Mouse (Mus musculus) cerebellum, adult 8-10 months (tissue): ENCODE results near the gene Gm2163.
"Not testable (repeated sequence)": the region's sequence is repeated elsewhere in the genome, so short reads cannot be mapped to it uniquely, and the experiment has no call there.

Experiments used
- DNase-seq: peaks from one replicate; pipeline ENCODE4 v3.0.0; 2022

Gene Gm2163

DNA sequence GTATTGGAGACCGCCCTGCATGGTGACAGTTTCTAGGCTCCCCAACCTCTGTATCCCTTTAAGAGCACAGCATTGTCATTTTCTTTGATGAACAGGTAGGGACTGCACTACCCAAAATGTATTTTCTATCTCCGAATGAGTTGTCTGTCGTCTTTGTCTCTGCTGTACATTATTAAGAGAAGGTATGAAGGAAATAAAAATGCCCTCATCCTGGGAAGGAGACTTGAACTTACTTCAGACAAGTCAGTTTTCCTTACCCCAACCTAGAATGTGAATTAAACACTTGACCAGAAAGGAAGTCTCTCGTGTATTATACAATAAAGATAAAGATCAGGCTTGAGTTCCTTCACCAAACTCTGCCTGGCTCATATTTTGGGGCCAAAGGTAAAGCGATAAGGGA lies at the start of gene Gm2163:
Gene Gm2163, plus strand, starts transcription at position 301 of the 400 bp plus-strand sequence.
- DNase-seq: not testable (repeated sequence)

DNA sequence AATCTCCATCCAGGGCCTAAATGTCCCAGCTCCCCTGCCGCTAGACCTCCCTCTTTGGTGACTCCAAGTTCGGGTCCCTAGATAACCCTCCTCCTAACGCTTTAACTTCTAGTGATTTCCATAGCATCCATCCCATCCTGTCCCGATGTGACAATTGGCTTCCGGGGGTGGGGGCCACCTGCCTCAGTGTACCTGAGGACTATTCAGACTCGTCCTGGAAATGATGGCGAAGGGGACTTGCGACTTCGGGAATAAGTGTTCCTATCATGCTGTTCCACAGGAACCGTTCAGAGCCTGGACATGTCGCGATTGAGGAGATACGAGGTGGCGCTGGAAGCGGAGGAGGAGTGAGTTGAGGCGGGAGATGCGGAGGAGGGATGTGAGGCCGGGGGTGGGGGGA lies 27.5 kb upstream of the Gm2163 start, which contains the start of gene Gm21586:
Gene Gm21586, plus strand, starts transcription at position 301 of the 400 bp plus-strand sequence.
- not testable (repeated sequence) for DNase-seq

DNA sequence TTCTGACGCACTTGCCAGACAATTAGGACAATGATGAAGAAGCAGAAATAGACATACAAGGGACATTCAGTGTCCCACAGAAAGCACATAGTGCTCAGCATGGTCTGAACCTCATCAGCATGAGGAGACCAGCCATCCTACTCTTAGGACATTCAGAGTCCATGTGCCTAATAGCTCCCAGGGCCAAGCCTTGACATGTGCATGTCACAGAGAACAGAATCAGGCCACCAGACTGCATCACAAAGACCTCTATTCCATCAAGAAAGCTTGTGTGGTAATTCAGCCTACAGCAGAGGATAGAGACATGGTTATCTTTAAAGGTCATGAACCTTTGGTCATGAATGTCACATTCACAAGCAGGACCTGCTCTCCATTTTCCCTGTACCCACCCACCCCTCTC lies 61.5 kb downstream of the Gm2163 start, which contains the start of gene Fam205a2:
Gene Fam205a2, minus strand, starts transcription at position 101 of the 400 bp plus-strand sequence.
- not testable (repeated sequence) for DNase-seq

DNA sequence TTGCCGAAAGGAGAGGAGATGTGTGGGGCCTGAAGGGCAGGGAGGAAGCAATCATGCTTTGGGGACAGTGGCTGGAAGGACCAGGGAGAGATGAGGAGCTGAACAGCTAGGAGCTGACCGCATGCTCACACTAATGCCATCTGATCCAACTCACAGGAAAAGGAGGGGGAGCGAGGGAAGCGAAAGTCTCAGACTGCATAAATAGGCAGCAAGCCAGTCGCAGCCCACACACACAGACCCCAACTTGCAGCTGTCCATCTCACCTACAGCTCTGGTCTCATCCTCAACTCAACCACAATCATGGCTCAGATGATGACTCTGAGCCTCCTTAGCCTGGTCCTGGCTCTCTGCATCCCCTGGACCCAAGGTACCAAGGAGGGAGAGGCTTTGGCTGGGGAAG lies 145.3 kb downstream of the Gm2163 start, which contains the start of gene Gm10591:
Gene Gm10591, plus strand, starts transcription at position 301 of the 400 bp plus-strand sequence.
- DNase-seq: not testable (repeated sequence)

DNA sequence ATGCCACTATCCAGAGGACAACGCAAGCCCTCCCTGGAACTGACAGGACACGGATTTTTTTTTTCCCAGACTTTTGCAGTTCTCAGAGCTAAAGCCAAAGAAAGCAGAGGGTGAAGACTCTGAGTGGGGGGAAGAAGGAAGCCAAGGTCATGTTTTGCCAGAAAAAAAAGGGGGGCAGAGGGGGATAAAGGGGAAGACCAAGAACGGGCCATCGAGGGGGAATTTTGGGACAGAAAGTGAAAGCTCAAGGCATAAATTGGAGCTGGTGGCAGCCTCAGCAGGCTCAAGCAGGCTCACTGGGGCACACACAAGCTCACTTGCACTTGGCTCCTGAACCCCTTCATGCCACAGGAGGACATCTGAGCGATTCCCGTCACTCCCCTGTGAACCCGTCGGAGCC lies 162.9 kb downstream of the Gm2163 start, which contains the start of gene Gm2564:
Gene Gm2564, plus strand, starts transcription at position 301 of the 400 bp plus-strand sequence.
- not testable (repeated sequence) for DNase-seq
